Mouse (Mus musculus): ENCODE results near the gene Izumo3. TPM values are rescaled to one million over a fixed set of nuclear protein-coding genes. Genes with fewer than 3 reads are reported as not detected.
"Not testable (repeated sequence)": the region's sequence is repeated elsewhere in the genome, so short reads cannot be mapped to it uniquely, and the experiment has no call there.

Izumo3 gene
- total RNA-seq (2014; fragmentation: Nextera tagmentation) = not detected in 2 replicates
- not detected in 2 replicates for total RNA-seq (2017)

GRCm38 (mm10) chr4:92147134-92147533 lies at the start of gene Izumo3:
Gene Izumo3 (minus strand): TSS chr4:92147234.
- no peak for ATAC-seq (replicated peaks; ENCODE audit: poor library complexity, severe bottlenecking)

GRCm38 (mm10) chr4:92191649-92192048 lies 44.6 kb upstream of the Izumo3 start, which contains the start of gene Gm12666:
Gene Gm12666 (minus strand): TSS chr4:92191749.
- ATAC-seq (replicated peaks; ENCODE audit: poor library complexity, severe bottlenecking) = not testable (repeated sequence)

GRCm38 (mm10) chr4:92152646-92153045 lies 5.6 kb upstream of the Izumo3 start:
- no peak for ATAC-seq (replicated peaks; ENCODE audit: poor library complexity, severe bottlenecking)

- ATAC-seq (replicated peaks; ENCODE audit: poor library complexity, severe bottlenecking) = no peak
Measured at GRCm38 (mm10) chr4:92111390-92111988, 35.5 kb downstream of the Izumo3 start.

- ATAC-seq (replicated peaks; ENCODE audit: poor library complexity, severe bottlenecking) = no peak
Measured at GRCm38 (mm10) chr4:92097386-92097785, 49.6 kb downstream of the Izumo3 start.

GRCm38 (mm10) chr4:92095951-92096350 lies 51.1 kb downstream of the Izumo3 start:
- no peak for ATAC-seq (replicated peaks; ENCODE audit: poor library complexity, severe bottlenecking)

Other genes with a start within 250 kb of the Izumo3 start
- gene Gm12666, start 44.5 kb upstream of the Izumo3 start, total RNA-seq (2014; fragmentation: Nextera tagmentation) = not detected in 2 replicates
- gene Gm12666, start 44.5 kb upstream of the Izumo3 start, total RNA-seq (2017) = 0.22 and 0.62 TPM in 2 replicates

Data from granulocyte monocyte progenitor cell, adult 5-6 weeks (primary cell).